Mouse (Mus musculus) olfactory bulb, adult 2 months (tissue): Measurements from ENCODE around the gene Kbtbd13. TPM values are rescaled to one million over a fixed set of nuclear protein-coding genes. Genes with fewer than 3 reads are reported as not detected.

ENCODE experiments used
- H3K27ac ChIP-seq: fragments of 200-500 bp; 2 replicates; pipeline ENCODE4 v1.5.1; 2012; ENCODE audit warnings: low read depth, low read length; ENCODE audit not compliant: insufficient read depth
- H3K4me1 ChIP-seq: fragments of 200-500 bp; 2 replicates; pipeline ENCODE4 v1.6.1; 2012; ENCODE audit warnings: low read length; ENCODE audit not compliant: control insufficient read depth, insufficient read depth
- H3K4me3 ChIP-seq: fragments of 200-500 bp; 2 replicates; pipeline ENCODE4 v1.5.1; 2012; ENCODE audit warnings: mild to moderate bottlenecking, low read depth, low read length, moderate library complexity; ENCODE audit not compliant: insufficient read depth
- CTCF ChIP-seq: fragments of 200-500 bp; IDR thresholded peaks from 2 replicates; pipeline ENCODE4 v1.5.1; 2012; ENCODE audit warnings: low read depth, mild to moderate bottlenecking, low read length, moderate library complexity; ENCODE audit not compliant: insufficient read depth
- POLR2A ChIP-seq: fragments of 200-500 bp; IDR thresholded peaks from 2 replicates; pipeline ENCODE4 v1.6.1; 2012; ENCODE audit warnings: mild to moderate bottlenecking, low read depth, low read length, moderate library complexity; ENCODE audit not compliant: insufficient read depth
- WGBS: fragments of 180-500 bp; shearing (Covaris S2); methylation state at CpG from one replicate; pipeline ENCODE4 v1.1.7; 2018; 5-methylcytosine and 5-hydroxymethylcytosine counted together
- polyA plus RNA-seq: library from polyadenylated mRNA; stranded (reverse); fragments of >200 nt; gene quantifications from 2 replicates; pipeline ENCODE4 v1.2.4, GENCODE M21; 2012; ENCODE audit warnings: low replicate concordance; ENCODE audit not compliant: missing spikeins, insufficient read depth, insufficient read length

Kbtbd13 gene
- polyA plus RNA-seq, 1 experiment = not detected

GRCm38 (mm10) chr9:65424393-65424792 is 32.9 kb upstream of the Kbtbd13 start:
- Histone ChIP-seq H3K4me1 (no peaks in the 10 kb centered on the region), H3K4me3 (no peak overlapping the region), H3K27ac (no peak overlapping the region)
- WGBS = 62% methylated on average over 3 of the region's 3 CpGs
- TF ChIP-seq POLR2A (no peak), CTCF (no peak)

GRCm38 (mm10) chr9:65422760-65423501 is 31.5 kb upstream of the Kbtbd13 start, which contains the start of gene Slc51b:
TSS of gene Slc51b (minus strand) at chr9:65422955.
- Histone ChIP-seq H3K4me3 (no peak within 1 kb of the TSS), H3K27ac (no peak within 1 kb of the TSS), H3K4me1 (no peaks in the 10 kb centered on the region)
- TF ChIP-seq CTCF = no peak
- TF ChIP-seq POLR2A = no peak
- WGBS = 84% methylated on average over 11 of the region's 11 CpGs

- WGBS = 91% methylated on average over 3 of the region's 3 CpGs
- Histone ChIP-seq H3K4me1 (no peaks in the 10 kb centered on the region), H3K27ac (no peak overlapping the region), H3K4me3 (no peak overlapping the region)
- no peak for TF ChIP-seq CTCF
- no peak for TF ChIP-seq POLR2A
Observed at GRCm38 (mm10) chr9:65419633-65420032, 28.2 kb upstream of the Kbtbd13 start.

- WGBS = 56% methylated on average over 3 of the region's 3 CpGs
- Histone ChIP-seq H3K4me3 (no peak overlapping the region), H3K27ac (no peak overlapping the region), H3K4me1 (no peaks in the 10 kb centered on the region)
- TF ChIP-seq POLR2A = no peak
- TF ChIP-seq CTCF = no peak
Observed at GRCm38 (mm10) chr9:65417738-65418137, 26.3 kb upstream of the Kbtbd13 start.

GRCm38 (mm10) chr9:65411326-65411725 is 19.9 kb upstream of the Kbtbd13 start:
- Histone ChIP-seq H3K4me1 (peaks cover 6% of the 10 kb centered on the region), H3K27ac (no peak overlapping the region), H3K4me3 (no peak overlapping the region)
- TF ChIP-seq POLR2A (no peak), CTCF (no peak)
- 55% methylated on average over 3 of the region's 3 CpGs for WGBS

- Histone ChIP-seq H3K4me3 (no peak overlapping the region), H3K4me1 (peaks cover 6% of the 10 kb centered on the region), H3K27ac (no peak overlapping the region)
- 90% methylated on average over 8 of the region's 8 CpGs for WGBS
- TF ChIP-seq CTCF (no peak), POLR2A (no peak)
Observed at GRCm38 (mm10) chr9:65410378-65410777, 18.9 kb upstream of the Kbtbd13 start.

- Histone ChIP-seq H3K4me3 (no peak overlapping the region), H3K4me1 (peaks cover 12% of the 10 kb centered on the region), H3K27ac (no peak overlapping the region)
- TF ChIP-seq CTCF = no peak
- 72% methylated on average over 5 of the region's 5 CpGs for WGBS
Observed at GRCm38 (mm10) chr9:65408871-65409295, 17.4 kb upstream of the Kbtbd13 start.

GRCm38 (mm10) chr9:65407861-65408260 is 16.4 kb upstream of the Kbtbd13 start:
- Histone ChIP-seq H3K27ac (no peak overlapping the region), H3K4me1 (peaks cover 12% of the 10 kb centered on the region), H3K4me3 (no peak overlapping the region)
- TF ChIP-seq CTCF (no peak), POLR2A (no peak)
- WGBS = 69% methylated on average over 3 of the region's 3 CpGs

- WGBS = 86% methylated on average over 5 of the region's 5 CpGs
Observed at GRCm38 (mm10) chr9:65407327-65407726, 15.9 kb upstream of the Kbtbd13 start.

GRCm38 (mm10) chr9:65405184-65405449 is 13.7 kb upstream of the Kbtbd13 start:
- Histone ChIP-seq H3K4me1 (peaks cover 12% of the 10 kb centered on the region), H3K4me3 (no peak overlapping the region), H3K27ac (no peak overlapping the region)
- whole genome bisulfite sequencing = 69% methylated on average over 2 of the region's 2 CpGs
- TF ChIP-seq CTCF (no peak), POLR2A (no peak)

More at GRCm38 (mm10) chr9:65407327-65407726, 15.9 kb upstream of the Kbtbd13 start:
- peaks cover 12% of the 10 kb centered on the region for H3K4me1 ChIP-seq
- no peak for TF ChIP-seq POLR2A
- TF ChIP-seq CTCF = no peak
- H3K4me3 ChIP-seq = no peak overlapping the region
- no peak overlapping the region for H3K27ac ChIP-seq
